Mouse (Mus musculus): ENCODE results near the gene Hoxb1.
A peak's percentile ranks its signal among the peaks of the same experiment; 100 is the strongest.

Hoxb1 gene

DNA sequence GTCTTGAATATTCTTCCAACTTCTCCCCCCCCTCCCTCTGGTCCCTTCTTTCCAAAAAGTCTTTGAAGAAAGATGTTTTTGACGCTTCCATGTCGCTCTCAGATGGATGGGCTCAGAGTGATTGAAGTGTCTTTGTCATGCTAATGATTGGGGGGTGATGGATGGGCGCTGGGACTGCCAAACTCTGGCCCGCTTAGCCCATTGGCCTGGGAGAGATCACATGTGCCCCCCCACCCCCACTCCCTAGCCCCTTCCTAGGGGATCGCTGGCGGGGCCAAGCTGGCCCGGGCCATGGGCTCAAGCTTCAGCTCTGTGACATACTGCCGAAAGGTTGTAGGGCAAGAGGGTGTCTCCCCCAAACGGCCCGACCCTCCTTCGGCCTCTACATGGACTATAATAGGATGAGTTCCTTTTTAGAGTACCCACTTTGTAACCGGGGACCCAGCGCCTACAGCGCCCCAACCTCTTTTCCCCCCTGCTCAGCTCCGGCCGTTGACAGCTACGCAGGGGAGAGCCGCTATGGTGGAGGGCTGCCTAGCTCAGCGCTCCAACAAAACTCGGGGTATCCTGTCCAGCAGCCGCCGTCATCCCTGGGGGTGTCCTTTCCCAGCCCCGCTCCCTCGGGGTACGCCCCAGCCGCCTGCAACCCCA, at the start of gene Hoxb1:
Hoxb1 (plus strand) TSS at position 312 of the 651 bp plus-strand sequence.
- no peak for DNase-seq

DNA sequence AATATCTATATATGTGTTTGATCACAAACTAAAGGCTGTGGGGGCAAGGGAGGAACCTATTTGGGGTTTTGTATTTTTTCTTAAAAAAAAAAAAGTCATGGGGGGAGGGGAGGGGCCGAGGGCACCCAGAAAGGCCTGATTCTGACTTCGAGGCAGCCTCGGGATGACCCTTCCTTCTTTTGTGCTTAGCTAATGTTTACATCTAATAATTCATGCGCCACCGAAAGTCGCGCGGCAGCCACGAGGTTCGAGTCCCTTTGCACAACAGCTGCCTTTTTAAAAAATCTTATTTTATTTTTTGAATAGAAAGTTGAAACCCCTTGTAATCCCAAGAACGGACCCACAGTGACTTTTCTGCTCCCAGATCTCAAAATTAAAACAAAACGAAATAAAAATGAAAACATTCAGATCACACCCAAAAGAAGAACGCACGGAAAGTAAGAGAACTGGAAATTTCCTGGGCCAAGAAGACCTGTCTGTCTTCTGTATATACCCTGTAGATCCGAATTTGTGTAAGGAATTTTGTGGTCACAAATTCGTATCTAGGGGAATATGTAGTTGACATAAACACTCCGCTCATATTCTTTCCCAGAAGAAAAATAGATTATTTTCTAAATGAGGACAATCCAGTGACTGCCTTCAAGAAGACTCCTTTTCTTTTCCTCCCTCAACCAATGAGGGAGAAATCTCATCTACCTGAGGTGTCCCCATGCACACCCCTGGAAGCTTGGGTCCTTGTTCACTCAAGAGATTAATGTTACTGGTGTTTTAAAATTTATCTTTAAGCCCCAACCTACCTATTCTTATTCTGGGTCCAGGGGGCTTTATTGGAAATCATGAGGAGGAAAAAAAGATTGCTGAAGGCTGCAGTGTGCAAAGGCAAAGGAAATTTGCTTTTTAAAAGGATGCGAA, 48.6 kb upstream of the Hoxb1 start:
- no peak for DNase-seq

DNA sequence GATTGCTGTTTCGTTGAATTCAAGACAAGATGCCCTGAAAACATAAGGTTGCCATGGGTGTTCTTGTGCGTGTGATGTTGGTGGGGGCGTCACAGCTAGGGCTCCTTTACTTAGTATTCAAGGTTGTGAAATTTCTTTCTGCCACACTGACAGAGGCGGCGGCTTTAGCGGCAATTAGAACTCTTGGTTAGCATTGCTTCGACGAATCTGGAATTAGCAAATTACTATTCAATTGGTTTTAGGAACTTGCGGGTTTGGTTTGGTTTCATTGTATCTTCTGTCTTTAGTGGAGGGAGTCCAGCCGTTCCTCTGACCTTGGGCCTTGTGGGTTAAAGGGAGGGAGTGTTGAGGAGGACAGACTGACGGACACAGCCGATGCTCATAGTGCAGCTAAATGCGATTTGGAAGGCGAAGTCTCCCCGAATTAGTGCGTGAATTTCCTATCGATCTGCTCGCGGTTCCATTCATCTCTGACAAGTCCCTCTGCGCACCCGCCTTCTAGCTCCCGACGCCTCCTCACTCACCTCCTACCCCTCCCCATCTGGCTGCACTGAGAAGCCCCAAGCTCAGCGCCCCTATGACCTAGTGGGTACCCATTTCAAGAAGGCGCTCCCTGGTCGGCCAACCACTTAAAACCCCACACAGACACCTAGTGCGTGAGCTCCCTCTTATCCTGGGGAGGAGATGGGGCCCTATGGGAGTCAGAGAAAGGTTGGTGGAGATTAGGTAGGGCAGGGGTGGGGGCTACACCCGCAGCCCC, 47.8 kb upstream of the Hoxb1 start, which contains the start of gene Hoxb4:
Hoxb4 (plus strand) TSS at position 660 of the 760 bp plus-strand sequence.
- DNase-seq: no peak

DNA sequence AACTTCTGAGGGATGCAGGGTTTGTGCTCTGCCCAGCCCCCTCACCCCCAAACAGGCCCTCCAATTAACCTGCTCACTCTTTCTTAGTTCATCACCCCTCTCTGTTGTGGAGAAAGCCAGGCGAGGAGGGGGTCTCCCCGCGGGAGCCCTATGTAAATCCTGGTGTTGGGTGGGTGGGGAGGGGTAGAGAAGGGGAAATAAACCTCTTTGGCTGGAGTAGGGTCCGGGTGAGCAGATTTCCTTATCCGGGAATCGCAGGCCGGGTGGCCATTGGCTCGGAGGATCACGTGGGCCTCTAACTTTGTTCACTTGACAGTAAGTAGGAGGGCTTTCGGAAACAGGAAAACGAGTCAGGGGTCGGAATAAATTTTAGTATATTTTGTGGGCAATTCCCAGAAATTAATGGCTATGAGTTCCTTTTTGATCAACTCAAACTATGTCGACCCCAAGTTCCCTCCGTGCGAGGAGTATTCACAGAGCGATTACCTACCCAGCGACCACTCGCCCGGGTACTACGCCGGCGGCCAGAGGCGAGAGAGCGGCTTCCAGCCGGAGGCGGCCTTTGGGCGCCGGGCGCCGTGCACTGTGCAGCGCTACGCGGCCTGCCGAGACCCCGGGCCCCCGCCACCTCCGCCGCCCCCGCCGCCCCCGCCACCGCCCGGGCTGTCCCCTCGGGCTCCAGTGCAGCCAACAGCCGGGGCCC, 47.0 kb upstream of the Hoxb1 start:
- DNase-seq: peak; percentile 73

DNA sequence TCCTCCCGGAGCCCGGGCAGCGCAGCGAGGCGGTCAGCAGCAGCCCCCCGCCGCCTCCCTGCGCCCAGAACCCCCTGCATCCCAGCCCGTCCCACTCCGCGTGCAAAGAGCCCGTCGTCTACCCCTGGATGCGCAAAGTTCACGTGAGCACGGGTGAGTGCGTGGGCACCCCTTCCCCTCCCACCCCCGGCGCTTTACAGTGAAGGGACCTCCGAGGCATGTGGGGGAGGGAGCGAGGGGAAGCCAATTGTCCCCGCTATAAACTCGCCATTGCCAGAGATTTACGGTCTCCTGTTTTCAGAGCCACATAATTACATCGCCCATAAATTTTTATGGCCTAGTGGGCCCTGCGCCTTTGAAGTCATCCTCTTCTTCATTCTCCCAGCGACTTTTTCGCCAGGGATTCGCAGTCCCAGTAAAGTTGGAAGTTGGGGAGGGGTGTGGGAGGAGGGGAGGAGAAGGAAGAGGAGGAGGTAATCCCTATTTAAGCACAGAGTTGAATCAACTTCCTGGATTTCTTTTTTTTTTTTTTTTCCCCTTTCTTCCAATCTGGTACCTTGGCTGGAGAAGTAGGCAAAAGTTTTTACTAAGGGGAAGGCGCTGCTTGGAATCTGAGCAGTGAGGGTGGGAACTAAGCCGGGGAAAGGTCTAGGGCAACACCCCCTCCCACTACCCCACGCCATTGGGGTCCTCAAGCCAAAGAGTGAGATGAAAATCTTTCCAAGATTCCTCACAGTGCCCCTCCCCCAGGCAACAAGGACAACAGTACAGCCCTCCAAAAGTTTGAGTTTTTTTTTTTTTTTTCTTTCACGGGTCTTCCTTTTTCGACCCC, 46.3 kb upstream of the Hoxb1 start:
- DNase-seq: no peak

DNA sequence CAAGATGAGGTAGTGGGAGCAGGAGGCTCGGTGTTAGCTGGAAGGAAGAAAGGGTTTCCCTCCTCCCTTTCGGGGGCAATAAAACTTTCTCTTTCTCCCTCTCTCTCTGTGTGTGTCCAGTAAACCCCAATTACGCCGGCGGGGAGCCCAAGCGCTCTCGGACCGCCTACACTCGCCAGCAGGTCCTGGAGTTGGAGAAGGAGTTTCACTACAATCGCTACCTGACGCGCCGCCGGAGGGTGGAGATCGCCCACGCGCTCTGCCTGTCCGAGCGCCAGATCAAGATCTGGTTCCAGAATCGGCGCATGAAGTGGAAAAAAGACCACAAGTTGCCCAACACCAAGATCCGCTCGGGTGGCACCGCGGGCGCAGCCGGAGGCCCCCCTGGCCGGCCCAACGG, 45.6 kb upstream of the Hoxb1 start:
- DNase-seq: no peak

DNA sequence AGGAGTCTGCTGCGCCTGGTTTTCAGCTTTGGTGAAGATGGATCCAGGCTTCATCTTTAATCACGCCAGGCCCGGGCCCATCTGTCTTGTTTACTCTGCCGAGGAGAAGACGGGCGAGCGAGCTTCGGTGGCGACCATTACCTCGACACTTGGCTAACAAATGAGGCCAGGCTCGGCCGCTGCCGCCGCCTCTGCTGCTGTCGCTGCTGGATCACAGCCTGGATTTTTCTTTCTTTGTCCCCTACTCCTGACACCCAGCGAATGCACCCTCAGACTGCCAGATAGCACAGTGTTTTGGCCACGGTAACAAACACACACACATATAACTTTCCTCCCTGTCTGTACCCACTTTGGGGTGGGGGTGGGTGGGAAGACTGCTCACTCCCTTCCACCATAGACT, 44.9 kb upstream of the Hoxb1 start:
- no peak for DNase-seq

DNA sequence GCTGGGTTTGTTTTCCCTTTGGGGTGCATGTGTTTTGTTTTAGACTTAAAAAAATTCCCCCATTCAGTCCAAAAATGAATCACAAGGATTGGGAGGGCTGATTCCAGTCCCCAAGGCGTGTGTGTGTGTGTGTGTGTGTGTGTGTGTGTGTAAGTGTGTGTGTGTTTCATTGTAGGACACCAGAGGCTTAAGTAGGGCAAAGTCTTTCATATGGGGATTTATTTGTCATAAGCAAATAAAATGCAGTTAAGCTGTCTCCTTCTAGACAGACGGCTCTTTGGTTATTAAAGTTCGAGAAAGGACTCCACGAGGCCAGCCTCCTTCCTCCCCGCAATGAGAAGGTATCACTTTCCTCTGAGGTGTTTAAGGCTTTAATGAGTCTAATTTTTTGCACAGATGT, 43.7 kb upstream of the Hoxb1 start:
- DNase-seq: no peak

DNA sequence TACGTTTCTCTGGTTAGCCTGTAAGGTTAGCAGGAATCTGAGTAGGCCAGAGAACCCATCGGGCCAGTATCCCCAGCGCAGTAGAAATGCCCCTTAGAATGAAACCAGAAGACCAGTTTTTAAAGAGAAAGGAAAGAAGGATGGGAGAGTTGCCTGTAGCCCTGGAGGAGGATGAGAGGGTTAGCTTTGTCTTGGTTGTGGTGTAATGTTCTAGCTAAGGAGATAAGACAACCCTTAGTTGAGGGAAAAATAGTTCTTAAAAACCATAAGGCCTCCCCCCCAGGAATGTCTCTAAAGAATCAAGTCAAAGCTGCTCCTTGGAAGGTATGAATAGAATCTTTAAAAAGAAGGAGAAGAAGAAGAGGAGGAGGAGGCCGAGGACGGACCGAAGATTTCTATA, 42.8 kb upstream of the Hoxb1 start:
- DNase-seq: no peak

DNA sequence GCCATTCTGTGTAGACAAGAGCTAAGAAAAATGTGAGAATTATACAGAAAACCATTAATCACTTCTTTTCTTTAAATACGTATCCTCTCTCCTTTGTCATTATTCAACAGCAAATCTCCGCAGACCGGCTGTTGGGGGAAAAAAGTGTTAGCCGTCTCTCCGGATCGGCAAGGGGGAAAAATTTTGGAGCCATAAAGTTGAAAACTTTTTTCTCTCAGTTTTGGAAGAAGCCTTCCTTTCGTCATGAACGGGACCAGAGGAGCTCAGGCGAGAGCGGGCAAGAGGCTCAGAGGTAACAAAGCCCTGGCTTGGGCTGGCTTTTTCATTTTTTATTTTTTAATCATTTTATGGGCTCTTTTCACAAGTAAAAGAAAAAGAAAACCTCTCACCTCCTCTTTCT, 42.4 kb upstream of the Hoxb1 start, which contains the start of gene Hoxb3:
Hoxb3 (plus strand) TSS at position 173 of the 400 bp plus-strand sequence.
- no peak for DNase-seq

DNA sequence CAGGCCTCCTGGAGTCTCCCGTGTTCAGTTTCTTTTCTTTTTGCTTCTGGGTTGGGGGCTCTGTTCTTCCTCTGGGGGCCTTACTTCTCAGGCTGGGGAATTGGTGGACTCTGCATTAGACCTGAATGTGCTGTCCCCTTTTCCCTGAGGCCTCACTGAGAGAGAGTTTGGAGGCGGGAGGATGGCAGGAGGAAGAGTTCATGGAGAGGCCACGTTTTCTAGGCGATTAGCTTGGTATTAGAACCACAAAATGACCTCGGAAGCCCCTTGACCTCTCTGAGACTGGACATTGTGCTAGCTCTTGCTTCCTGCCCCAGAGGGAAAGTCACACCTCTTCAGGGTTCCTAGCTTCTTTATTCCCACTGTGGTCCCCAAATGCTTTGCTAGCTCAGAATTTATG, 41.4 kb upstream of the Hoxb1 start:
- DNase-seq: no peak

DNA sequence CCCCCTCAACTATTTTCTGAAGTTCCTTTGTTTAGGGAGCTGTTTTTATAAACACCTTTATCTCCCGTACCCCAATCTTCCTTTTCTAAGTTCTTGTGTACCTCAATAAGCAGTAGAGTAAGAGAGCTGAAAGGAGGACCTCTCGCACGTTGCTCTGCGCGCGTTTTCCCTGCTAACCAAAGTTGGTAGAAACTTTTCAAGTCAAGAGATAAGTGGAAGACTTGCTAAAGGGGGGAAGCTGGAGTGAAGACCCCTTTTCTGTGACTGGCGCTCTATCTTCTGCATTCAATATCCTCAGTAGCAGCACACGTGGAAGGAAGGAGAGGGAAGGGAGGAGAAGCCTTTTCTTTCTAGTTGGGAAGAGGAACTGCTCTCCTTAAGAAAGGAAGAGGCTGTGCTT, 40.6 kb upstream of the Hoxb1 start:
- no peak for DNase-seq

DNA sequence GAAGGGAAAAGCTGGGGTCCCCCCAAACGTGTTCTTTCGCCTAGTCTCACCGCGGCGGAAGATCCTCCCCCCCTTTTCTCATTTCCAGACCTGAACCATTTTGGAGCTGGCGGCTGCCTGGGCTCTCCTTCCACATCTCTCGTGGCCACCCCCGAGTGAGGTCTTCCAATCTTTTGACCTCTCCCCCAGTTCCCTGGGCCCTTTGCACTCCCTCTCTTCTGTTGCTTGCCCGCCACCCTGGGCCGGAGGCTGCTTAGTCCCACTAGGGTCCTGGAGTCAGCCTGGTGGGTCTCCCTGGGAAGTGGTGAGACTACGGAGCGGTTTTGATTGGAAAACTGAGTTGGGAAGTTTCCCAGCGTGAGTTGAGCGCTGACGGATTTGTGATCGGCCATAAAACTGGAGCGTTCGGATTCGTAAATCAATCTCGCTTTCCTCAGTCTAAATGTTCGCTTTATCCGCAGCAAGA, 39.8 kb upstream of the Hoxb1 start:
- DNase-seq: no peak

DNA sequence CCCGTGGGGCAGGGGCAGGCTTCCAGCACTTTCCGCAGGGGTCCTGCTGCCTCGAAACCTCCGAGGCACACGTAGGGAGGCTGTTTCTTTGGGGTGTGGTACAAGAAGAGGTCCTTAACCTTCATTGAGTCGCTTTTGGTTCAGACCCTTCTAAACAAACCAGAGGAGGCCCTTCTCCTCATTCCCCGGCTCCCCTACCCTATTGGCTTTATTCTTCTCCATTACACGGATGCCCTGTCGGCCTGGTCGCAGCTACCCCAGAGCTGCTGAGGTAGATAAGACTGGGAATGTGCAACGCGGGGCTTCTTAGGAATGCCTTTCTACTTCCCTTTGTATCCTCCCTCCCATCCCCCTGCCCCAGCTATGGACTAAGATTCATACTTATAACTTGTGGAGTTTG, 38.8 kb upstream of the Hoxb1 start:
- DNase-seq: no peak

DNA sequence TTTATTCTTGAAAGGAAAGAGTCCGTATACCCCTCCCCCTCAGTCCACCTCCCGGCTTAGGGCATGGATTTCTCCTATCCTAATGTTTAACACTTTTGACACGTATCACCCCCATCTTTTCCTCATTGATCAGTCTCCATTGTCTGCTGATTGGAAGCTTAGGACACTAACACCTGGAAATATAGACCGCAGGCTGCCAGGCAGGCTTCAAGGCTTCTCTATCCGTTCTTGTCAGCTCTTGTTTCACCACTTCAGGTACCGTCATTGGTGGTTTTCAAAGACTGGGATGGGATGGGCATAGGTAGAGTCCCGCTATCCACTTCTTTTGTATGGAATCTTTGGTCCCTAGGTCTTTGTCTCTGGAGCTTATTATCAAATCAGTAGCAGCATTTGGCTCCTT, 38.4 kb upstream of the Hoxb1 start:
- DNase-seq: no peak

DNA sequence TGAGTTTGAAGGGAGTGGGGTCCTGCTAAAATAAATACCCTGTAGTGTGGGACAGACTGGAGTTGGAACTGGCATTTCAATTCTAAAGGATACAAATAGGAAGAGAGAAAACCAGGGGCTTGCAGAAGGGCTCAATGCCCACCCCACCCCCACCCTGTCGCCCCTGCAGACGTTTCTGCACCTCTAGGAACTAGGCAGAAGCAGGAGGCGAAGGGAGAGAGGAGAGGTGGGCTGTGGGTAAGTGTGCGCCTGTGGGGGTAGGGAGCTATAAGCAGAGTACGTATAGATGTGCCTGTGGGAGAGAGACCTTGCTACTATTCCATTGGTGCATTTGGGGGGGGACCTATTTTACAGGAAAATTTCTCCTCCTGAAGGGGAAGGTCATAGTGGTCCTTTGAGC, 37.8 kb upstream of the Hoxb1 start:
- no peak for DNase-seq

DNA sequence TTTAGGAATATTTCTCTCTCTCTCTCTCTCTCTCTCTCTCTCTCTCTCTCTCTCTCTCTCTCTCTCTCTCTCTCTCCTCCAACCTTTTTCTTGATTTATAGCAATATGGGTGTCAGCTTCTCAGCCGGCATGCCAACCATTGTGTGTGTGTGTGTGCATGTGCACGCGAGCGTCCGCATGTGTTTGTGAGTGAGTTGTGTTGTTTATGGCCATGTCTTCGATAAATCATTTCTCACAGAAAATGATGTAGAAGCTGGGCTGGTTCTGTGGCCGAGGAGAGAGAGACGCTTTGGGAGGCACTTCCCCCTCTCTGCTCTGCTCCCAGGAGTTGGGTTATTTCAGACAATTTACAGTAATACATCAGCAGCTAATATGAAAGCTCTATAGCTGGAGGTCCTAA, 36.9 kb upstream of the Hoxb1 start:
- no peak for DNase-seq

DNA sequence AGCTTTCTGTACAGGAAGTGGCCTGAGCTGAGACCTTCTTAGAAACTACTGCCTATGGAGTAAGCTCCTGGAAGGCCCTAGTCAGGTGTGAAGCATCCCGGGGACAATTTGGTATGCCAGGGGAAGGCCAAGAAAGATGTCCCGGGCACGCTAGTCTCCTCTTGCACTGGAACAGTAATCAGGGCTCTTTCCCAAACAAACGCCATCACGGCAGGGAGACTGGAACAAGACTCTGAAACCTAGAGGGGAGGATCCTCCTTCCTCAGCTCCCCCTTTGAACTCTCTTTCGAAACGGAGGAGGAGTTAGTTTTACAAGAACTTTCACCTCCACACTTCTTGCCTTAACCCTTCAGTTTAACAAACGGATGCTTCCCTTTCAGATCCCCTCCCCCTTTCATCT, 33.4 kb upstream of the Hoxb1 start:
- DNase-seq: no peak

DNA sequence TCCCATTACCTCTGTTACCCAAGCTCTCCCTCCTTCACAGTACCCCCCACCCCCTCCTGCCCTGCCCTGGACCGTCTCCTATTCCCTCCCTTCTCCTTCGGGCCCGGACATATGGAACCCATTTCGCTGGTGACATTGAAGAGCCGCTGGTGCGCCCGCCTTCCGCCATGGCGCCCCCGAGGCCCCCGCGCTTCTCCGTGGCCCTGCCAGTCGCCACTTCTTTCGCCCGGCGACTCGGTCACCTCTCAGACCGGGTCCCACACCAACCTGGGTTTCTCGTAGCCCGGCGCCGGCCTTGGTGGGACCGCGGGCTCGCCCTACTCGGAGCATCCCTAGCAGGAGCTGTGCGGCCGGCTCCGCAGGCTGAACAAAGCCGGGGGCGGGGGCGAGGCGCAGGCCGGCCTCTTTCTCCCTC, 32.9 kb upstream of the Hoxb1 start:
- no peak for DNase-seq

DNA sequence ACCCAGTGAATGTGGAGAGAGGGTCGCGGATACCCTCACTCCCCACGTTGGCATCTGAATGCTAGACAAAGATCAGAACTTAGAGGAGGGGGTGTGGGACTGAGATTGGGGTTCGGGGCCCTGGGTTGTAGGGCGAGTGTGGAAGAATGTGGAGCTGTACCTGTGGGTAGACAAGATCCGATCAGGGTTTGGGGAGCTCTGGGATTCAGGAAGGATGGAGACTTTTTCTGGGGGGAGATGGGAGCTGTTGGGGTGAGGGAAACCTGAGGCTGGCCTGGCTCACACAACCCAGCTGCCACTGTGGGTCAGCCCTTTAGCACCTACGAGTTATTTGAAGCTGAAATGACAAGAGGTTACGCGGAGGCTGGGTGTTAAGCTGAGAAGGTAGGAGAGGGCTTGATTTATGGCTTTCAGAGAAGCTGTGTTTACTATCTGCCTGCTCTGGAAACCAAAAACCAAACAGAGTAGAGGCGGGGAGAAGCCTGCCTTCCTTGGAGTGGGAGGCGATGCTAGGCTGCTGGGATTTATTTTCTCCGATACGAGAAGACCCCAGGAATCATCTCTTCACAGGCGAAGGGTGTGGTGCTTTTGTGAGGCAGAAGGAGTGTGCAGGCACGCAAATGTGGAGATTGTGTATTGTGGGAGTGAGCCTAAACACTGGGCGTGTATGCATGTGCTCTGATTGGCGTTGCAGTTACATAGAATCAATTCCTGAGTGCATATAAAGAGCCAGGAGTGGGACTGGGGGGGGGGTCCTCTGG, 32.1 kb upstream of the Hoxb1 start:
- DNase-seq: no peak

DNA sequence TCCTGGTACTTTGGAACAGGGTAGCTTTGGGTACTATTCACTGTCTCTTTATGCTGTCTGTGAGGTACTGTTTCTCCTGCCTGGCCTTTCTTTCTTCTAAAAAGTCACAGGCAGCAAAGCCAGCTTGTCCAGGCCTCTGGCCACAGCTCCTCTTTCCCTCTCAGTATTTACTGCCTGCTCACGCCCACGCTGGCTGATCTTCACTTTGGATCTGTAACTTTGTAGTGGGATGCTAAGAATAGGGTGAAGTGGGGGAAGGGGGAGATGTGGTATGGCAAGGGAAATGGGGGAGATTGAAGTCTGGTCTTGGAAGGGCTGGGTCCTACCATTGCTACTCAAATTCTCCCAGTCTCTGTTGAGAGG, 31.6 kb upstream of the Hoxb1 start:
- no peak for DNase-seq
